Mouse (Mus musculus) adrenal gland, postnatal 36 days (tissue): ENCODE results near the gene Kirrel3. TPM values are rescaled to one million over a fixed set of nuclear protein-coding genes. Genes with fewer than 3 reads are reported as not detected.

Source experiments
- DNase-seq, 2 experiments: peaks; one replicate each; pipeline ENCODE4 v3.0.0; 2021; ENCODE audit warnings: mixed read lengths in 1 of 2
- total RNA-seq, 2 experiments: library from RNA; stranded (reverse); gene quantifications; 2 replicates each; pipeline ENCODE4 v1.2.3; 2021

The Kirrel3 gene
- total RNA-seq, 2 experiments from 2014 or later: 0.26 to 0.33 TPM

DNA sequence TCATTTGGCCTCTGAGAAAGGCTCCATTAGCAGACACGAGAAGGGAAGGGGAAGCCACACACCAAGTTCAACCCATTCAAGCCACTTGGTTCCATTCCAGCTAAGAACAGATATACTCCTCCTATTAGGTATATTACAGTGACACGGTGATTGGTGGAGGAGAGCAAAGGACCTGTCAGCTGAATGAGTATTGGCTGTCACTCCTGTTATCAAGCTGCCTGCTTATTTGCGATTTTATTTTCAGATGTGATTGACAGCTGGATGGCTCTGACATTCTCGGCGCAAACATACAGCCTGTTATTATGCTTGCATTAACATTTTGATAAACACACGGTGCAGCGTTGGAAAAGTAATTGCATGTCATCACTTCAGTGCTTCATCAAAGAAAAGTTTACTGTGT lies 118.1 kb downstream of the Kirrel3 start:
- DNase-seq: no peak

DNA sequence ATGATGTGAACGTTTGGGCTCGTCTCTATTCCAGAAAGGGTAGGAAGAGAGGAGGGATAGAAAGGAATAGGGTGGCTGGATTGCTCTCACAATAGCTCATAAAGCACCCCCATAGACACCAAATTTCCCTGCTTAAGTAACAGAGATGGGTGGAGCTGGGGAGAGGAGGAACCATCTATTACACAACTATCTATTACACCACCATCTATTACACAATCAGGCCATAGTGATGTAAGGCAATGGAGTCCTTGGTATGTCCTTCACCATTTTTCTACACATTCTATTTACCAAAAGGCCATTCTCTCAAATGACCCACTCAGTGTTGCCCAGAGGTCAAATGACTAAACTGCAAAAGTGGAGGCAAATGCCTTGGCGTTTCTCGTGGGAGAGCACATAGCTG lies 119.2 kb downstream of the Kirrel3 start:
- peak in 1 of 2 experiments; percentile 8 for DNase-seq

DNA sequence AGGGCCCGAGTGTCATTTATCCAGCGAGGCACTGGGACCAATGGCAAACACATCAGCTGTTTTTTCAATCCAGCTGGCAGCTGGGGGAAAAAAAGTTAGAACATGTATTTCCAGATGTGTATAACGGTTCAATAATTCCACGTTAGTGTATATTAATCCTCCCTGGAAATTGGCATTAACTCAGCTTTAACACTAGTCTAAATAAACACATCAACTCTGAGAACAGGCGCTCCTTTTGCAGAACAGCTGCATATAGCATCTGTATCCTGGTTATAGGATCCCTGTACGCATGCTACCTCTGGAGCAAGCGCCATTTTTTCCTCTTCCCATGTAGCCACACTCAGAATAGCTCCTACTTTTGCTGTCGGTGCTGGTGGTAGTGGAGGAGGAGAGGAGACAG lies 119.8 kb downstream of the Kirrel3 start:
- DNase-seq: no peak

DNA sequence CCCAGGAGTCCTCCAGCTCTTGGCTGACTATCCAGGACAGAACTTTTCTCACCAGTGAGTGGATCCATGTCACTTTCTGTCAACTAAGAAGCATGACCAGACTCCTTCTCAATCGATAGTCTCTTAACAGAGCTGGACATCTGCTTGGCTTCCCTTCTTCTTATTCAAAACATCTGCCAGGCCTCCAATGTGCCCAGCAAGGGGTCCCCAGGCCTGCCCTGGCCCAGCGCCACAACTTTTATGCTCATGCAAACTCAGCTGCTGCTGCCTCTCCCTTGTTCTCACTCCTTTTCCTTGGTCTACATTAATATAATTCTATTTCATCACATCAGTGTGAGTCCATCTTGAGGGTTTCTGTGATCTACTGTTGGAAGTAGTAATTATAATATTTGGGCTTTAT lies 122.3 kb downstream of the Kirrel3 start:
- DNase-seq: no peak

DNA sequence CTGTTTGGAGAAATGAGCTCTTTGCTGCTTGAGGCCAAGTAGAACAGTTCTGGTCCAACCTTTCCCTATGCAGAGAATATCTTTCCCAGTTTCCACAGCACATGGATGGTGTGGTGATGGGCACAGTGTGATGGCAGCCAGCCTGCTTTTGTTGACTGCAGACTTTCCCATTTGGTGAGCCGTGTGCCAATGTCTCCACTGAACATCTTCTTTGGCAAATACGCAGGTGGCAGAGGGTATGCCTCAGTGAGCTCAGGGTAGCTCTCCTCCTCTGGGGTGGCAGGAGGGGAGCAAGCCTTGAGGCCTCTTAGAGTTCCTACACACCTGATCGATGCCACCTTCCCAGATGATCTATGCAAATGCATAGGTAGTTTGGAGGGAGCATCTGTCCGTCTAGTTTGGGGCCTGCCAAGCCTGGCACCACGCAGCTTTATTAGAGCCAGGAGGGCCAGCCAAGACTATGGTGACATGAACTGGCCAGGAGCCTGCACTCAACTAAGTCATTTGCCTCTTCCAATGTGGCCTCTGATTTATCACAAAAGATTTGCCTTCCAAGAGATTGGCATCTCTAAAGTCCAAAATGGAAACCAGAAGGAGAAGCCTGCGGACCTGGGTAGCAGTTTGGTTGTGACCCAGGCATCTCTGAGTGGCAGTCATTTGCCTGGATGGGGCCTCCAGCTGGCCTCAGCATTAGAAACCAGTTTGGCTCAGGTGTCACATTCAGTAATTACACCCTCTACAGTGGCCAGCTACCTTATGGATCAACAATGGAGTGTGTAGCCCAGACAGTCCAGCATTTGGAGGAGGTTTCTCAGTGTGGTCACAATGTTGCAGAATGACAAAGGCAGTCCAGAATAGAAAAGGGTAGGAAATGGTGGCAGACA lies 127.4 kb downstream of the Kirrel3 start:
- DNase-seq: peak; percentile 23 to 26

DNA sequence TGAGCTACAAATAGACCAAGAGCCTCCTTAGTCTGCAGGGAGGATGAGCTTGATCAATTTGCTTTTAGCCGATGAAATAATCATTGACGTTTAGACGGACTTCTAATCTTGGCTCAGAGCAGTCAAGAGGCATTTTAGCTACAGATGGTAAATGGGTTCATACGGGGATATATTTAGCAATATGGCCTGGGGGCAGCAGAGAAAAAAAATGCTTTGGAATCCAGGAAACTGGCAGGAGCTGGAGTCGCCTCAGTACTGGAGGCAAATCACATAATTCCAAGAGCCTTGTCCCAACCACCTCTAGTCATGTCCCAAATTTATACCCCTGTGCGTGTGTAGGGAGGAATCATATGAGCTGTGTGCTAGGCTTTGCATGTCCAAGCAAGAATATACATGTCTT lies 132.4 kb downstream of the Kirrel3 start:
- DNase-seq: no peak

DNA sequence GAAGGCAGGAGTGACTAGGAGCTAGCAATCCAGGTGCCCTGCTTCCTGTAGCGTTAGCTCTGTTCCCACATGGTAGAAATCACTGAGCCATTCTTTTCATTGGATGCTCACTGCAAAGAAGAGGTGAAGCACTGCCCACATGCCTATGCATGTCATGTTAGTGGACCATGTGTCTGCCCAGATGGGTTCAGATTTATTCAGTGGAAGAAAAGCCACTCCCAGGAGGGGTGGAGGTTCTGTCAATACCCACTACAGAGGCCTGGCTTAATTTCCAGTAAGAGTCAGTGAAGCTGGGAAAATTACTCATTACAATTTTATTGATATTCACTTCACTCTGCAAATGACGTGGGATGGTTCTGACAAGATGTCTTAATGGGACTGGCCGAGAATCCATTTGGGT lies 134.2 kb downstream of the Kirrel3 start:
- no peak for DNase-seq

DNA sequence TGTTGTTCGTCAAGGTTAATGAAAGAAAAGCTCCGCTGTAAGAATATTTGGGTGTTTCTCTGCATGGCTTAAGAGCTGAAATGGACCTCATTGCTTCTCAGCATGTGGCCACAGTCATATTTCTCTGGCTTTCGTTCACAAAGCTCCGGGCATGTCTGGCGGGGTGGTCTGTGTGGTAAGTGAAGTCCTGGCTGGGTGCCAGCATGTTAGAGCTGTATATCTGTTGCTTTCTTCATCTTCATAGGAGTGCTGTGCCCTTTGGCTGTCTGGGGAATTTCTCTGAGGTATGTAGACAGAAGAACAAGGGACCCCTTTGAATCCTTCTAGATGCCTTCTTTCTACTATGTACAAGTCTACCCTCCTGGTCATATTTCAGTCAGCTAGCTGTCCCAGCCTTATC lies 137.8 kb downstream of the Kirrel3 start:
- DNase-seq: no peak

DNA sequence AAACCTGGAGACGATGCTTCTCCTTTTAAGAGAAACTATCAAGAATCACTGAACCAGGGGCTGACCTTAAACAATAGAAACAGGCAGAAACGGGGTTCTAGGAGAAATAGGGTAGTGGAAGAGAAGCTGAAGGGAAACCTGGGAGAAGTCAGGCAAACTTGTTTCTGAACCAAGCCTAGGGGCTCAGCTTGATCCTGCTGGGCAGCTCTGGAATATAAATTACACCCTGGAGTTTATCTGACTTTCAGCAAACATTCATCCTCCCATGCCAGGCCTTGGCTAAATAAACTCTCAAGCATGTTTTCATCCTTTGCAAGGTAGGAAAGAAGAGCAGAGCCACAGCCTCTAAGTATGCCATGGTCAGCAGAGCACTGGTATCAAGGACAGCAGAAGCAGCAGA lies 138.3 kb downstream of the Kirrel3 start:
- no peak for DNase-seq

DNA sequence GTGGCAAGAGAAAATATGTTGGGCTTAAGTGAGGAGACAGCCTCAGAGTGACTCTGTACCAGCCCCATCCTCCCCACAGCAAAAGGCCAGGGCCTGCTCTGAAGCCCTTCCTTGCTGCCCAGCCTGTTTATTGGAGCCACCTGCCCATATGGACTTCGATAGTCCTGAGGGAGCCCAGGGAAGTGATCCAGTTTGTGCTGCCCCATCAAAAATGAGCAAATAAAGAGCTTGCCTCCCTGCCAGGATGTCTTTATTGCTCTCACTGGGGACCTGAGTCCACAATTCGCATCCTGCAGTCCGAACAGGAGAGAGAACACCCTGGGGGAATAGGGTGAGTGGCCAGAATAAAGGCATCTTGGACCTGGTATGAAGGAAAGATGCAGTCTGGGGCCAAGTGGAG lies 143.1 kb downstream of the Kirrel3 start:
- DNase-seq: no peak

DNA sequence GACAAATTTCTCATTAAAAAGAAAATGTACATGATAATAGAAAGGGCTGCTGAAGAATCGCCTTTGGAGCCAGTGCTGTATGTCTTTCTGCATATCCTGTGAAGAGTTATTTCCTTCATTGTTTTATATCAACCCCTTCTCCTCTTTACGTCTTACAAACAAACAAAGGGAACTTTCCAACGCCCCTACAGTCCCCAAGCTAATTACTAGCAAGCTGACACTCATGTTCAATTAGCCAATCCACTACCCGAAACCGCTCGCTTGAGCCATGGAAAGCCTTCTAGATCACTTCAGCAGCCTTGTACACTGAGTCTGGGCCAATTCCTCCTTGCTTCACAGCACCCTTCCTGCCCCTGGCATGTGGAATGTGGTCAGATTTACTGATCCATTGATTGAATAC lies 150.0 kb downstream of the Kirrel3 start:
- DNase-seq: no peak

DNA sequence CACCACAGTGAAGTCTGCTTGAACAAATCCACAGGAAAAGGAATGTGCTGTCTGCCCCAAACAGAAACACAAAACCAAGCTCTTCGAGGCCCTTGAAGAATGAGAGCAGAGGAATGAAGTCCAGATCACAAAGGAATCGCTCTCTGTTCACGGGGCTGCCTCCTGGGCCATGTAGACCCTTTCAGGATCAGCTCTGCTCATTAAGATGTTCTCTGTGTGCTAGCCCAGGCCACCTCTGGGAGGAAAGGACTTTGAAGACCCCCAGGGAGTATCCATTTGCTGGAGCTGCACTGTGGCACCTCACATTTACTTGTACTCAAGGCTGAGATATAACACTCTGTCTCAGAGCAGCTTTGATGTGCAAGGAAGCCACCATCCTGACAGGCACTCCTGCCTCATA lies 158.2 kb downstream of the Kirrel3 start:
- DNase-seq: no peak

DNA sequence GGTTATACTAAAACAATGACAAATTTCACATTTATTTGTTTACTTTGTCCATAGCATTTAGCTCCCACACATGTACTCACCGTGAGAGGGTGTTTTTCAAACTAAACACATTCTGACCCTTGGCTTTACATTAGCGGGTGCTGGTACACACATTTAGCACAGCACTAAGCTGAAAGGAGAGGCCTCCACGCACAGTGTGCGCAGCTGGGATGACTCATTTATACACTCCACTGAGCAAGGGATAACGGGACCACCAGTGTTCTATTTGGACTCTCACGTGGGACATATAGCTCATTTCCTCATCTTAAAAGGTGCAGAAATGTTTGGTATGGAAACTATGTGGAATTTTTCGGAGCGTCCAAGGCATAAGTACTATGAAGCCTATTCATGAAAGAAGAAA lies 158.7 kb downstream of the Kirrel3 start:
- DNase-seq: no peak

DNA sequence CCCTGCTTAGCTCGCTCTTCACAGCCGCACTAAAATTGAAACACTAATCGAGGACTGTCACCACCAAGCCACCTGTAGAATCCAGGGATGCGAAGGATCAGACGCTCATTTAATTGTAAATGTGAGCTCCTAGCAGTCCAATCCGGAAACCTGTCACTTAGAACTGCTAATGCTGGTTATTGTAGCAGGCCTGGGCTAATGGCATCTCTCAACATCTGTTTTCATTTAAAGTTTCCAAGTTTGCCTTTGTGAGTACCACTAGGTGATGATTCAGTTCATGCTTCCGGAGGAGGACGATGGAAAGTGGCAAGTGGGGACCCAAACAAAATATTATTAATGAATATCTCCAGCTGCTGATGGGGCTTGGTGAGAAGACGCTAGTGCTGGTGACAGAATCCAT lies 161.1 kb downstream of the Kirrel3 start:
- DNase-seq: no peak

DNA sequence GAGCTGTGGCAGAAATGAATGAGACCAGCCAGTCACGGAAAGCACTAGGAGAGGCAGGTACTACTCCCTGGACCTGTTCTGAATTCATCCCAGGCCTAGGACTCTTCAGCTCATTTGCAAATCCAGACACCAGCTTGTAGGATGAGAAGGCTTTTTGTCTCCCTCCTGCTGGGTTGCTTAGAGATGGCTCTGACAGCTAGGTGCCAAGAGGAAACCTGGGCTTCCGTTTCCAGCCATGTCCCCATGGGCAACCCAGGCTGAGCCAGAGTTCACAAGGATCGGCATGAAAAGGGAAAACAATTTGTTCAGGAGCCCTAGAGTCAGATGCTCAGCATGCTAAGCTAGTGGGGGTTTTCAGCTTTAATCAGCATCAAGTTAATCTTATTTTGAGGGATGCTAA lies 166.6 kb downstream of the Kirrel3 start:
- no peak for DNase-seq

DNA sequence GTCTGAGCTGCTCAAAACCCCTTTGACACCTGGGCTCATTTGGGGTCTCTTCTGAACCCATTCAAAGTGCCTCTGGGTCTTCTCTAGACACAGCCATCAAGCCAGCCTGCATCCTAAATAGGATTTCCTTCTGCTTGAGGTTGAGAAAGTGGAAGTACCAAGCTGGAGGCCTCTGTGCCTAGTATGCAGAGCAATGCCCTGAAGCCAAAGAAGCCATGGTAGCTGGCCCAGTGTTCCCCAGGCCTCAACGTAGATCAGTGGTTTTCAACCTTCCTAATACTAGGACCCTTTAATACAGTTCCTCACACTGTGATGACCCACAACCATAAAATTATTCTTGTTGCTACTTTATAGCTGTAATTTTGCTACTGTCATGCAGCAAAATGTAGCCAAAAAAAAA lies 167.4 kb downstream of the Kirrel3 start:
- DNase-seq: no peak

DNA sequence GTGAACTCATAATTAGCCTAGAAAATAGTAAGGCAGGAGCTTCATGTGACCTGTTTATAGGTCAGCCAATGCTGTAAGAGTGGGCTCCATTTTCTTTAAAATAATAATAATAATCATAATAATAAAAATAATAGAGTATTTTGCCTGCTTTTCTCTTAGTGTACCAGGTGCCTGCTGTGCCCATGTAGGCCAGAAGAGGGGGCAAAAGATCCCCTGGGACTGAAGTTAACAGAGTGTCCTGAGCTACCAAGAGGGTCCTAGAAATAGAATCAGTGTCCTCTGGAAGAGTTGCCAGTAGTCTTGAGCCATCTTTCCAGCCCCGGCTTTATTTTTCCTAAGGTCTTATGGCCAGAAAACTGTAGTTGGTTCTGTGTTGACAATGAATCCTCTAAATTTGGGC lies 174.9 kb downstream of the Kirrel3 start:
- DNase-seq: peak; percentile 3

DNA sequence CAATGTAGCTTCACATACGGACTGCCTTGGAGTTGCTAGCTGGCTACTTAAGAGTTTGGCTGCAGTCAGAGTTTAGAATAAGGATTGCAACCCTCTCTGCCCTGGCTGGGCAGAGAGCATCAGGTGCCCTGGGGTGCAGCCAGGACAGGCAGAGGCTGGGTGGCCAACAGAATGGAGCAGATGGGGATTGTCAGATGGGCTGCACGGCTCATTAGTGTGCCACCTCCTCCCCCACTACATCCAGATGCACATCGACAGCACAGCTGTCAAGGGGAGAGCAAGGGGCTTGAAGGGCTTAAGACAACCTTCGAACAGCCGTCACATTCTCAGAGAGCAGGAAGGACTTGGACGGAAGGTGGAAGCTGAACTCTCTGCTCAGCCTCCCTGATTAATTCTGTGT lies 177.7 kb downstream of the Kirrel3 start:
- DNase-seq: no peak

DNA sequence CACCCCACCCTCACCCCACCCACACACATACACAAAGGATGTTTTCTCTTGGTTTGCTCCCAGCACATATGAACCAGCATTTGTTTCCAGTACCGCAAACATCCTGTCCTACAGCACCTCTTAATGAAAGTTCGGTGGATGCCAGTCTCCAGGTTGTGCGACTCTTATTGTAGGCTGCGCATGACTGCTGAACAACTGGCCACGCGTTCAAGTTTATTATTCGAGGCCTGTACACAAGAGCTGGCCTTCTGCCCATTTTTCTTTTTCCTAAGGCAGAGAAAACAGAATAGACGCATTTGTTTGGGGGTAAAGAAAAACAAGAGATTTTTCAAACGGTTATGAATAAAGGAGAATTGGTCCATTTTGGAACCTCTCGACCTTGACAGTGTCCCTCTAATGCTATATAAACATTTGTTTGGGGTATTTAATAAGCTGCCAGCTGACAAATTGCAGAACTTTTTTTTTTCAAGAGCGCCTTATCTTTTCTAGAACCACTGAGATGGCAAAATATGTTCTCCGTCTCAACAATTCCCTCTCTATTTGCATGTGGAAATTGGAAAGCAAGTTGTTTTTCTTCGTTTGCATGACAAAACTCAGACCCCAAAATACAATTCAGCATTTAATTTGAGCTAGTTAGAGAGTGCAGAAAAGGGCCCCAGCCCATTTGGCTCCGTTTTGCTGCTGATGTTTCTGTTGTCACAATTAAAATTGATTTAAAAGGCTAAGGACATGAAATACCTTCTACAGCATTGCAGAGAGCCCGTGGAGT lies 179.9 kb downstream of the Kirrel3 start:
- no peak for DNase-seq

DNA sequence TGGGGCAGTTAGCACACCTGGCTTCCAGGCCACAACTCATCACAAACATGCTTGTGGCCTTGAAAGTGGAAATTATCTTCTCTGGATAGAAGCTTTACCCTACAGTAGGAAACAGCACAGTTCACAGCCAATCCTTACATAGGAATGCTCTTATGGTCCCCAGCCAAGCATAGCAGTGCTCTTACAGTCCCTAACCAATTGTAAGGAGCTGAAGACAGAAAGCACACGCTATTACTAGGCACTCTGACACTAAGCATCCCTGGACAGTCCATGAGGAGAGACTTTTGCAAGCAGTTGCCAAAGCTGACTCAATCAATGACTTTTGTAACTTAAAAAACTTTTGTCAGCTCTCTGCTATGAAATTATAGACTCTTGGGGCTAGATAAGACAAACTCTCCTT lies 181.5 kb downstream of the Kirrel3 start:
- DNase-seq: no peak

DNA sequence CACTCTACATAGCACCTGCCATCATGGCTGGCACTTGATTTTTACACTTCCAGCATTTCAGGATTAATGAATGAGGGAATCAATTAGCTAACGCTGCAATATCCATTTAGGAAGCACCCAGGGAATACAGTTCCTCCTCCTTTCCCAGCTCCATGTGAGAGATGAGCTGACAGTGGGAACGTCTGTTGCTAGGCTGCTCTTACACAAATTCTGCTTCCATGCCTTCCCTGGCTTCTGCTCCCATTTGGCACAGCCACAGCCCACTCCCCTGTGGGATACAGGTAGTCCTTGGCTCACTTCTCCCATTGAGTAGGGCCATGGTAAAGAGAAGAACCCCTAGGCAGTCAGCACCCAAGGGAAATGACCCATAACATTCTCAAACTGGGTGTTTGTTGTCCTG lies 185.2 kb downstream of the Kirrel3 start:
- no peak for DNase-seq

DNA sequence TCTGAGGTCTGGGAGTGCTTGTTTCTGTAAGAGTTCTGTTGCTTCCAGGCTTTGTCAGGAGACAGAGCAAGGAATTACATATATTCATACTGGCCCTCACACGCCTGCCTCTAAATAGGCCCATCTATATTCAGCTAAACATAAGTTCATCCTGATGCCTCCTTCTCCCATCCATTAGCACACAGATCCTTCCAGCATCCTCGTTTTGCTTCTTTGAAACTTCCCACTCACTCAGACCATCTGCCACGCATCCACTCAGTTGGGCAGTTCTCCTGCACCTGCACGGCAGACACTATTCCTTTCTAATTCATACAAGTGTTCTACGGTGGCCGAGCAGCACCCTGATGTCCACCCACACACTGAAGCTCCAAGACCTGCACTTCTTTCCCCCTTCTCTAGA lies 201.1 kb downstream of the Kirrel3 start:
- DNase-seq: no peak

DNA sequence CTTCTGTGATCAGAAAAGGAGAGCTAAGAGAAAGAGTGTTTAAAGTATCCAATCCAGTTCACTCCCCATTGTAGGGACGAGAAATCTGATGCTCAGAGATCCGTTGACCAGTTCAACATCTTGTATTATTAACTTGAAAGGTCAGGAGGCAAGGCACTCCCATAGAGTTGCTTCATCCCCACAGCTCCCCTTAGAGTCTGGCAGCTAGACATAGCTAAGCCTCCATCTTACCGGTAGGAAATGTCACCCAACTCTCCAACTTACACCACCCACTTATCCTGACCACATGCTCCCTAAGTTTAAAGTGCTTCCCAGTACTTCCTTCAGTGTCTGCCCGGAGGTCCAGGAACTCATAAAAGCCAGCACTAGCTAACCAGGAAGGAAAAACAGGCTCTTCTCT lies 202.7 kb downstream of the Kirrel3 start:
- DNase-seq: no peak

DNA sequence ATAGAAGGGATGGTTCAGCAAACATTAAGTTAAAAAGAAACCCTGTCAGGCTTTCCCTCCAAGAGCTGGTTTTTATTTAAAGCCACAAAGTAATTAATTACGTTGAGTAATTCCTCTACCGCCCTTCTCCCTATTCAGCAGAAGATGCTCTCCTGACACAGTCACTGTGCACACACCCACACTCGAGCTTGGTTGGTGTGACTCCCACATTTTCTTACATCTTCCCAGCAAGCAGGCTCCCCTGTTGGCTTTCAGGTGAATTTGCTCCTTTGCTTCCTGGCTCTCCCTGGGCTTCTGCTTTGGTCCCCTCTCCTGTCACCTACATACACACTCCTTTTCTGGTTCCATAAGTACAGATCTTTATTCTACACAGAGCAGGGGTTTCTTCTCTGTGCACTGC lies 203.7 kb downstream of the Kirrel3 start:
- DNase-seq: no peak
